Mouse (Mus musculus): ENCODE measurements around the gene Gsg1.

- TF ChIP-seq CTCF (IDR thresholded peaks at IDR 0.05; ENCODE audit: low read depth) (no peak), EP300 (IDR thresholded peaks at IDR 0.05; ENCODE audit: low read depth) (no peak)
Measured at GRCm38 (mm10) chr6:135261124-135261523, 7.0 kb upstream of the Gsg1 start.
